Mouse (Mus musculus): ENCODE results near the gene Eno4.

DNA sequence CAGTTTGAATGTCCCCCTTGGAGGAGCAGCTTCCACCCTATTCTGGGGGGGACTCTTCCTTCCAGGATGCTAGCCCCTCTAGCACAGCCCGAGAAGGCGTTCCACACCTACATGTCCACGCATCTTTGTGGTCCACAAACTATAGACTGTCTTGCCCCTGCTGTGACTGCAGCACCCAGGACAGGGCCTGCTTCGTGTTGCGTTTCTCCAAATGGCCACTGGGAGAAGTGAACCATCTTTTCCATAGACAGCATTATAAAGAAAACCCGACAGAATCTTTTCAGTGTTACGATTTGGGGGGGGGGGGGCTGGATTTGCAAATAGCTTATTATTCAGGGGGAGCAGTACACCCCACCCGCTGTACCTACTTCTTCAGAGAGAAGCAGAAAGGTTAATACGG lies 36.5 kb upstream of the Eno4 start:
- TF ChIP-seq CTCF (IDR thresholded peaks at IDR 0.05; ENCODE audit: extremely low read depth, insufficient read depth, insufficient read length, insufficient replicate concordance) = no peak
- no peak for TF ChIP-seq POLR2A (IDR thresholded peaks at IDR 0.05; ENCODE audit: low read depth, low read length)
